Mouse (Mus musculus) heart, embryonic 13.5 days (tissue): ENCODE measurements around the gene Ddx42. TPM values are rescaled to one million over a fixed set of nuclear protein-coding genes. Genes with fewer than 3 reads are reported as not detected.
A peak's percentile ranks its signal among the peaks of the same experiment; 100 is the strongest.

Experiments used
- ATAC-seq: fragments of 200-750 bp; cut with Nextera tagmentation; 2 replicates; pipeline ENCODE4 v1.8.0; 2017; ENCODE audit warnings: moderate TSS enrichment; ENCODE audit not compliant: insufficient number of reproducible peaks, low FRiP score, low TSS enrichment; ENCODE audit errors: extremely low read depth
- H3K27ac ChIP-seq: fragments of 300-500 bp; sonication (generic); replicated peaks from 2 replicates; pipeline ENCODE4 v1.5.1; 2015; ENCODE audit warnings: moderate library complexity, mild to moderate bottlenecking, inconsistent platforms
- H3K27me3 ChIP-seq: fragments of 300-500 bp; sonication (generic); replicated peaks from 2 replicates; pipeline ENCODE4 v1.6.1; 2015; ENCODE audit warnings: mild to moderate bottlenecking, inconsistent platforms
- H3K36me3 ChIP-seq: fragments of 300-500 bp; sonication (generic); 2 replicates; pipeline ENCODE4 v1.6.1; 2015; ENCODE audit warnings: mild to moderate bottlenecking, inconsistent platforms
- H3K4me1 ChIP-seq: fragments of 300-500 bp; sonication (generic); 2 replicates; pipeline ENCODE4 v1.6.1; 2015; ENCODE audit warnings: inconsistent platforms
- H3K4me2 ChIP-seq: fragments of 300-500 bp; sonication (generic); 2 replicates; pipeline ENCODE4 v1.6.1; 2015; ENCODE audit warnings: inconsistent platforms, mild to moderate bottlenecking, moderate library complexity
- H3K4me3 ChIP-seq: fragments of 300-500 bp; sonication (generic); 2 replicates; pipeline ENCODE4 v1.5.1; 2015; ENCODE audit warnings: moderate library complexity, mild to moderate bottlenecking, inconsistent platforms
- H3K9ac ChIP-seq: fragments of 300-500 bp; sonication (generic); 2 replicates; pipeline ENCODE4 v1.6.1; 2015; ENCODE audit warnings: inconsistent platforms, mild to moderate bottlenecking, moderate library complexity
- H3K9me3 ChIP-seq: fragments of 300-500 bp; sonication (generic); 2 replicates; pipeline ENCODE4 v1.6.1; 2016; ENCODE audit warnings: inconsistent platforms
- WGBS: fragments of 180-500 bp; shearing (Covaris S2); methylation state at CpG from one replicate; pipeline ENCODE4 v1.1.7; 2015; ENCODE audit warnings: mixed read lengths; 5-methylcytosine and 5-hydroxymethylcytosine counted together
- polyA plus RNA-seq: library from polyadenylated mRNA; unstranded; fragments of >200 nt; fragmentation: Nextera tagmentation; extraction: Ambion mirVana; gene quantifications from 2 replicates; pipeline ENCODE4 v1.2.1, GENCODE M21; 2015

Gene Ddx42
- polyA plus RNA-seq = 43.5 and 46.7 TPM in 2 replicates

GRCm38 (mm10) chr11:106216730-106217490 lies at the start of gene Ddx42:
Gene Ddx42 (plus strand): TSS chr11:106216926.
- H3K9me3 ChIP-seq = no peaks in the 10 kb centered on the region
- peaks cover 28% of the 10 kb centered on the region for H3K4me1 ChIP-seq
- WGBS = under 1% methylated on average over 70 of the region's 70 CpGs
- H3K27ac ChIP-seq = peak within 1 kb of the TSS; percentile 97
- H3K4me3 ChIP-seq = peak within 1 kb of the TSS; percentile 83
- ATAC-seq = peak; percentile 89
- H3K36me3 ChIP-seq = peaks cover 17% of the 10 kb centered on the region
- H3K4me2 ChIP-seq = peak within 1 kb of the TSS; percentile 82
- H3K9ac ChIP-seq = peak within 1 kb of the TSS; percentile 99
- H3K27me3 ChIP-seq = no peaks in the 10 kb centered on the region

DNA sequence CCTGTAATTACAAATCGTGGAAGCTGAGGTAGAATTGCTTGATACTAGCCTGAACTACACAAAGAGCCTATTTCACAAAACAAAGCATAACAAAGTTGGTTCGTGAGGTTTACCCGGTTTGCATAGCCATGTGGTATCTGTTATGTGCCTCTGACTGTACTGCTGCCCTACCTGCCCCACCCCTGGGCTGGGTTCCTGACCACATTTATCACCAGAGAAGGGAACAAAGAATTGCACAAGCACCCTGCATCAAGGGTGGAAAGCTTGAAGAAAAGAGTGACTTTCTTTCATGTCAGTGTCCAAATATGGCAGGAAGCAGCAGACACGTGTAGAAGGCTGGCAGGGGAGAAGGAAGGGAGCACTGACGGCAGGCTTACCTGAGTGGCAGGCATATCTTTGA lies 49.3 kb upstream of the Ddx42 start:
- Histone ChIP-seq H3K27ac (no peak overlapping the region), H3K4me1 (no peaks in the 10 kb centered on the region), H3K4me2 (no peak overlapping the region), H3K9ac (no peak overlapping the region), H3K36me3 (peaks cover 79% of the 10 kb centered on the region), H3K27me3 (no peaks in the 10 kb centered on the region), H3K4me3 (no peak overlapping the region), H3K9me3 (no peaks in the 10 kb centered on the region)
- no peak for ATAC-seq
- 77% methylated on average over 5 of the region's 5 CpGs for WGBS

- H3K4me2 ChIP-seq = no peak overlapping the region
- peaks cover 53% of the 10 kb centered on the region for H3K36me3 ChIP-seq
- H3K4me1 ChIP-seq = no peaks in the 10 kb centered on the region
- H3K4me3 ChIP-seq = no peak overlapping the region
- no peaks in the 10 kb centered on the region for H3K9me3 ChIP-seq
- 79% methylated on average over 7 of the region's 7 CpGs for WGBS
- ATAC-seq = no peak
- no peak overlapping the region for H3K9ac ChIP-seq
- H3K27ac ChIP-seq = no peak overlapping the region
- H3K27me3 ChIP-seq = no peaks in the 10 kb centered on the region
These were observed 45.9 kb upstream of the Ddx42 start for GRCm38 (mm10) chr11:106170807-106171206.

DNA sequence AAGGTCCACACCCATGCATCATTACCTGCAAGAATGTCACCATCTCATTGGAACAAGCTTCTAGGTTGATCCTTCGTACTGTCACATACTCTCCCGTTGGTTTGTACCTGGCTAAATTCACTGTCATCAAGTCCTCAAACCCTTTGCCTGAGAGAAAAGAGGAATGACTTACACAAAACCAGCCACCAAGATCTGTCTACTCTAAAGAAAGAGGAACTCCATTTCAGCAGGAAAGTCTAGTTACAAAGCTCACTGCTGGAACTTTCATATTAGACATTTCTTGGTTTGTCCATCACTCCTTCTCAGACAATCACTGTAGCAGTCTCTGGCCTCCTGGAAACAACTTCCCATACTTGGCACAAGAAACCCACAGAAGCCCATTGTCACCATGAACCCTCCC lies 43.5 kb upstream of the Ddx42 start:
- H3K9me3 ChIP-seq = no peaks in the 10 kb centered on the region
- WGBS = 82% methylated on average over 2 of the region's 2 CpGs
- H3K4me2 ChIP-seq = no peak overlapping the region
- no peaks in the 10 kb centered on the region for H3K4me1 ChIP-seq
- H3K4me3 ChIP-seq = no peak overlapping the region
- H3K9ac ChIP-seq = no peak overlapping the region
- peaks cover 32% of the 10 kb centered on the region for H3K36me3 ChIP-seq
- no peak overlapping the region for H3K27ac ChIP-seq
- ATAC-seq = no peak
- H3K27me3 ChIP-seq = no peaks in the 10 kb centered on the region

- Histone ChIP-seq H3K4me2 (no peak overlapping the region), H3K4me3 (no peak overlapping the region), H3K36me3 (peaks cover 25% of the 10 kb centered on the region), H3K27ac (no peak overlapping the region), H3K4me1 (peaks cover 5% of the 10 kb centered on the region; the same call in 1 of the 2 replicates), H3K9me3 (no peaks in the 10 kb centered on the region), H3K9ac (no peak overlapping the region), H3K27me3 (no peaks in the 10 kb centered on the region)
- 70% methylated on average over 5 of the region's 5 CpGs for WGBS
- no peak for ATAC-seq
These were observed 42.4 kb upstream of the Ddx42 start for GRCm38 (mm10) chr11:106174372-106174771.

GRCm38 (mm10) chr11:106175081-106175480 lies 41.6 kb upstream of the Ddx42 start:
- H3K27ac ChIP-seq = no peak overlapping the region
- H3K9me3 ChIP-seq = no peaks in the 10 kb centered on the region
- WGBS = 62% methylated on average over 3 of the region's 3 CpGs
- peaks cover 11% of the 10 kb centered on the region for H3K4me1 ChIP-seq
- no peak for ATAC-seq
- no peak overlapping the region for H3K4me2 ChIP-seq
- H3K9ac ChIP-seq = no peak overlapping the region
- H3K4me3 ChIP-seq = no peak overlapping the region
- peaks cover 21% of the 10 kb centered on the region for H3K36me3 ChIP-seq
- no peaks in the 10 kb centered on the region for H3K27me3 ChIP-seq

GRCm38 (mm10) chr11:106176372-106176771 lies 40.4 kb upstream of the Ddx42 start:
- H3K4me3 ChIP-seq = no peak overlapping the region
- WGBS = 52% methylated on average over 5 of the region's 5 CpGs
- H3K27me3 ChIP-seq = no peaks in the 10 kb centered on the region
- no peak overlapping the region for H3K9ac ChIP-seq
- no peak for ATAC-seq
- peaks cover 15% of the 10 kb centered on the region for H3K36me3 ChIP-seq
- H3K4me2 ChIP-seq = no peak overlapping the region
- H3K9me3 ChIP-seq = no peaks in the 10 kb centered on the region
- no peak overlapping the region for H3K27ac ChIP-seq
- H3K4me1 ChIP-seq = peaks cover 11% of the 10 kb centered on the region

DNA sequence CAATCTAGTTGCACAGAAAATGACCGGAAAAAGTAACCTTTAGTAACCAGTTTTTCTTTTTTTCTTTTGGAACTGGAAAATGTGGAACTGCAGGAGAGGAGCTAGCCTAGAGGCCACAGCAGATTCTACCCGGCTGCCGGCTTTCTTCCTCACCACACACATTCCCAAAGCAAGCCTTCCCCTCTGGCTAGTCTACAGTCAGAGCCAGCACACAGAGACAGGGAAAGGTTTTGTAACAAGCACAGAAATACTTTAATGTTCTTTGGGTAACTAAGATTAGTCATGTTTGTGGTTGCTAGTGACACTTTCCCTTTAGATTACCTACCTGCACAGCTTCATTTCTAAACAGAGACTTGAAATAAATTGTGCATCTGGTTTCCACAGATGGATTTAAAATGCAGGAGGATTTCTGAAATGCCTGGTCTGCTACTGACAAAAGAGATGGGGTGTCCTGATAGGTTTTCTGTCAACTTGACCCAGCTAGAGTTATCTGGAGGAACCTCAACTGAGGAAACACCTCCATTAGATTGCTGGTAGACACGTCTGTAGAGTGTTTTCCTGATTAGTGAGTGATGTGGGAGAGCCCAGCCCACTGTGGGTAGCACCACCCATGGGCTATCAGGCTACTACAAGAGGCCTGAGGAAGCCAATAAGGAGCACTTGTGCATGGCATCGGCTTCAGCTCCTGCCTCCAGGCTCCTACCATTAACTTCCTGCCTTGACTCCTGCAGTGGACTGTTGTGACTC lies 38.5 kb upstream of the Ddx42 start:
- H3K27me3 ChIP-seq = no peaks in the 10 kb centered on the region
- no peak overlapping the region for H3K27ac ChIP-seq
- H3K4me1 ChIP-seq = peaks cover 11% of the 10 kb centered on the region
- WGBS = 55% methylated on average over 5 of the region's 5 CpGs
- no peak overlapping the region for H3K4me3 ChIP-seq
- H3K4me2 ChIP-seq = no peak overlapping the region
- H3K9me3 ChIP-seq = no peaks in the 10 kb centered on the region
- H3K9ac ChIP-seq = no peak overlapping the region
- peaks cover 16% of the 10 kb centered on the region; the same call in 1 of the 2 replicates for H3K36me3 ChIP-seq
- ATAC-seq = no peak

DNA sequence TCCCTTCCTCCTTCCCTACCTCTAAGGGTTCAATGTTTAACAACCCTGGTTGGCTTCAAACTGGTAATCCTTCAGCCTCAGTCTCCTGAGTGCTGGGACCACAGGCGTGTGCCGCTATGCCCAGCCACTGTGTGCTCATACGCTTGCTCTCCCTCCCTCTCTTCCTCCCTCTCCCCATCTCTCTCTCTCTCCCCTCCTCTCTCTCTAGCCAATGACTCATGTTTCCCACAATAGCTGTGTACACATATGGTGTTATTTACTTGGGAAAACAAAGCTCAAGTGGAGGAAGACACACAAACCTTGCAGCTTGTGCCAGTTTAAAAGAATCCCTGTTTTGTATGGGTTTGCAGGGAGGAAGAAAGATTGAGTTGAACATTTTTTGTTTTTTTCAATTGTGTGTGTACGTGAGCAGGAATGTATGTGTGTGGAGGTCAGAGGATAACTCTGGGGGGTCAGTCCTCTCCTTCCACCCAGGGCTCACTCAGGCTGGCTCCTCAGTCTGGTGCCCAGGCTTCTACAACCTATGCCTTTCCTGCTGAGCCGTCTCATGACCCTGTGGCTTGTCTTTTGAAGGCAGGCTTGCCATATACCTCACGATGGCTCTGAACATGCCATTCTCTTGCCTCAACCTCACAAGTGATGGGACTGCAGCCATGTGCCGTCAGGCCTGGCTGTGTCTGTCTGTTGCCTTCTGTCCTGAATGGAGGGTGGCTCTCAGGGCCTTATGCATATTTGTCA lies 36.8 kb upstream of the Ddx42 start:
- WGBS = 63% methylated on average over 7 of the region's 7 CpGs
- no peaks in the 10 kb centered on the region for H3K27me3 ChIP-seq

DNA sequence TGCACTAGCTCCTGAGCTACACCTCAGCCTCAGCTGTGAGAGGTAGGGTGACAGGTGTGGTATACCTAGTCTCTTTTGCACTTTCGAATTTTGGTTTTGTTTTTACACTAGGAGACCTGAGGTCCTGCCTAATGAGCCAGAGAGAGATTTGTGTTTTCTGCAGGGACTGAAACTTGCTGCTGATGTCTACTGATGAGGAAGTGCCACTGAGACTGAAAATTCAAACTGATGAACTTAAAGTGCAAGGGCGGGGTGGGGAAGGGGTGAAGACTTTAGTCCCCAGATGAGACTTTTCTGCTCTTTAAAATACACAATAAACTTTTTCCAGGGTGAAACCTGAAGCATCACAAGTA lies 36.3 kb upstream of the Ddx42 start:
- no peaks in the 10 kb centered on the region for H3K9me3 ChIP-seq
- no peak overlapping the region for H3K27ac ChIP-seq
- H3K4me3 ChIP-seq = no peak overlapping the region
- H3K36me3 ChIP-seq = peaks cover 31% of the 10 kb centered on the region
- H3K27me3 ChIP-seq = no peaks in the 10 kb centered on the region
- no peak for ATAC-seq
- peaks cover 11% of the 10 kb centered on the region for H3K4me1 ChIP-seq
- 88% methylated on average over 2 of the region's 2 CpGs for WGBS
- no peak overlapping the region for H3K4me2 ChIP-seq
- H3K9ac ChIP-seq = no peak overlapping the region

More for the DNA sequence above, 36.8 kb upstream of the Ddx42 start:
- Histone ChIP-seq H3K4me3 (no peak overlapping the region), H3K9ac (no peak overlapping the region), H3K4me1 (peaks cover 11% of the 10 kb centered on the region), H3K9me3 (no peaks in the 10 kb centered on the region), H3K4me2 (no peak overlapping the region), H3K36me3 (peaks cover 27% of the 10 kb centered on the region), H3K27ac (no peak overlapping the region)
- ATAC-seq = no peak

- 81% methylated on average over 4 of the region's 4 CpGs for WGBS
- Histone ChIP-seq H3K27me3 (no peaks in the 10 kb centered on the region), H3K4me1 (peaks cover 5% of the 10 kb centered on the region), H3K9me3 (no peaks in the 10 kb centered on the region), H3K4me3 (no peak overlapping the region), H3K4me2 (no peak overlapping the region), H3K27ac (no peak overlapping the region), H3K36me3 (peaks cover 26% of the 10 kb centered on the region), H3K9ac (no peak overlapping the region)
- ATAC-seq = no peak
These were observed 29.4 kb upstream of the Ddx42 start for GRCm38 (mm10) chr11:106187326-106187725.
